Comparison of ENCODE assay signal across 22 mouse cellular contexts in the genomic region with DNA sequence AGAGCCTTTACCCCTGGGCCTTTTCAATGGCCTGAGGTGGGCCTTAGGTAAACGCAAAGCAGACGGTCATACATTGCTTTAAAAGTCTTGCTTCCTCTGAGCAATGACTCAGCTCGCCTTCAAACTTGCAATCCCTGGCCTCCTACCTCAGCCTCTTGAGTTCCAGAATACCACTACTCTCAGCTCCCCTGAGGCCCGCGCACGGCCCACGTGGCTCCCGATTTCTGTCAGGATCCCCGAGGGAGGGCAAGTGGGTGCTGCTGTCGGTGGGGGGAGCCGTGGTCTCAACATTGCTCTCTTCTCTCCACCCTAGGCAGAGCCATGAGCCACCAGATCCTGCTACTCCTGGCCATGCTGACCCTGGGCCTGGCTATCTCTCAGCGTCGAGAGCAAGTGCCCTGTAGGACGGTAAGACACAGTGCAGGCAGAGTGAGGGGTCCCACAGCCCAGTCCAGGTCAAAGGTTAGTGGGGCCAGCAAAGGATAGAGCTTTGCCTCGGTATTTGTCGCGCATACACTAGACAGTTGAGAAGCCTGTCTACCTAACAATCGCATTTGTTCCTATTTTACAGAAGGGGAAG. TPM values are rescaled to one million over a fixed set of nuclear protein-coding genes. Genes with fewer than 3 reads are reported as not detected.
A peak's percentile ranks its signal among the peaks of the same experiment; 100 is the strongest.
DNase-seq lines count a peak whose midpoint lies in the region; ATAC-seq and TF ChIP-seq lines count a peak whose summit lies in the region.
"Had no signal": no experiment of that assay in that cellular context is flagged by ENCODE, and none has a peak within 500 bp of the region (broad histone marks: within the 10 kb centered on the region; RNA-seq: fewer than 3 reads in every experiment).

No protein-coding gene starts in this region.

- TF ChIP-seq CTCF in kidney, postnatal 0 days (IDR thresholded peaks at IDR 0.05; ENCODE audit: low read depth) = no peak

- H3K36me3 ChIP-seq in forebrain, embryonic 10.5 days (replicated peaks) = no peaks in the 10 kb centered on the region
- H3K36me3 ChIP-seq in forebrain, embryonic 12.5 days (replicated peaks) = no peaks in the 10 kb centered on the region
- H3K36me3 ChIP-seq in kidney, postnatal 0 days (ENCODE audit: insufficient read depth, low read length) = no peaks in the 10 kb centered on the region
- H3K36me3 ChIP-seq: embryonic facial prominence, embryonic 12.5 days; neural tube, embryonic 15.5 days had no signal

- 0 out of 2 replicates have a peak overlapping the region, but pooled peaks have one; percentile 25 for H3K27ac ChIP-seq in forebrain, embryonic 10.5 days
- no peak overlapping the region for H3K27ac ChIP-seq in forebrain, embryonic 12.5 days
- no peak overlapping the region for H3K27ac ChIP-seq in kidney, postnatal 0 days
- H3K27ac ChIP-seq: embryonic facial prominence, embryonic 12.5 days; hindbrain, embryonic 14.5 days; limb, embryonic 15.5 days; neural tube, embryonic 15.5 days had no signal

- no peak overlapping the region for H3K4me3 ChIP-seq in forebrain, embryonic 10.5 days
- no peak overlapping the region for H3K4me3 ChIP-seq in forebrain, embryonic 12.5 days (replicated peaks)
- H3K4me3 ChIP-seq in kidney, postnatal 0 days (replicated peaks; ENCODE audit: low read depth, low read length) = no peak overlapping the region
- H3K4me3 ChIP-seq: embryonic facial prominence, embryonic 12.5 days; limb, embryonic 15.5 days; myocyte; neural tube, embryonic 15.5 days had no signal

- no peak overlapping the region for H3K4me2 ChIP-seq in forebrain, embryonic 12.5 days
- peak overlapping the region; percentile 12; the same call in 1 of the 2 replicates for H3K4me2 ChIP-seq in kidney, postnatal 0 days (ENCODE audit: low read length)
- H3K4me2 ChIP-seq: embryonic facial prominence, embryonic 12.5 days; heart, embryonic 11.5 days; hindbrain, embryonic 14.5 days; limb, embryonic 15.5 days; neural tube, embryonic 15.5 days had no signal

- peaks cover 34% of the 10 kb centered on the region for H3K27me3 ChIP-seq in forebrain, embryonic 10.5 days (ENCODE audit: poor library complexity, severe bottlenecking)
- peaks cover 32% of the 10 kb centered on the region for H3K27me3 ChIP-seq in forebrain, embryonic 12.5 days
- H3K27me3 ChIP-seq in kidney, postnatal 0 days (ENCODE audit: insufficient read depth, low read length) = no peaks in the 10 kb centered on the region

- 75% methylated on average over 18 of the region's 18 CpGs for WGBS in forebrain, embryonic 10.5 days
- WGBS in forebrain, embryonic 12.5 days = 80% methylated on average over 18 of the region's 18 CpGs
- WGBS in kidney, postnatal 0 days = 63% methylated on average over 18 of the region's 18 CpGs

- H3K9me3 ChIP-seq in forebrain, embryonic 10.5 days = no peaks in the 10 kb centered on the region
- H3K9me3 ChIP-seq in forebrain, embryonic 12.5 days = no peaks in the 10 kb centered on the region
- no peaks in the 10 kb centered on the region for H3K9me3 ChIP-seq in kidney, postnatal 0 days (replicated peaks; ENCODE audit: low read length)
- H3K9me3 ChIP-seq: embryonic facial prominence, embryonic 12.5 days; limb, embryonic 15.5 days; neural tube, embryonic 15.5 days had no signal

- no peak for DNase-seq in forebrain, embryonic 10.5 days (ENCODE audit: extremely low spot score, low spot score)
- no peak for DNase-seq in kidney, postnatal 0 days (ENCODE audit: low spot score)
- no peak for DNase-seq in kidney, postnatal 36 days
- peak; percentile 33 for DNase-seq in 3T3-L1 (ENCODE audit: low read depth, low spot score)
- DNase-seq in urinary bladder, postnatal 10 days (ENCODE audit: low spot score) = no peak
- DNase-seq in testis, postnatal 14 days (ENCODE audit: low spot score) = no peak
- DNase-seq: cerebellum, adult 18-20 months; cerebellum, postnatal 36 days; midbrain, embryonic 14.5 days; thymus, postnatal 36 days had no signal

- ATAC-seq in forebrain, embryonic 12.5 days (ENCODE audit: low FRiP score) = no peak
- ATAC-seq in kidney, postnatal 0 days (replicated peaks; ENCODE audit: low FRiP score, low read depth) = no peak
- ATAC-seq in granulocyte monocyte progenitor cell, adult 5-6 weeks (replicated peaks; ENCODE audit: poor library complexity, severe bottlenecking) = peak; percentile 26
- ATAC-seq: intestine, embryonic 16.5 days; lung, postnatal 0 days had no signal

- H3K4me1 ChIP-seq in forebrain, embryonic 10.5 days = peaks cover 41% of the 10 kb centered on the region
- H3K4me1 ChIP-seq in forebrain, embryonic 12.5 days = peaks cover 12% of the 10 kb centered on the region
- H3K4me1 ChIP-seq in kidney, postnatal 0 days (replicated peaks; ENCODE audit: insufficient read depth, low read length) = peaks cover 28% of the 10 kb centered on the region

- no peak overlapping the region for H3K9ac ChIP-seq in forebrain, embryonic 12.5 days
- H3K9ac ChIP-seq in kidney, postnatal 0 days (ENCODE audit: low read depth, low read length) = no peak overlapping the region
- H3K9ac ChIP-seq: embryonic facial prominence, embryonic 12.5 days; hindbrain, embryonic 14.5 days; limb, embryonic 15.5 days; neural tube, embryonic 15.5 days had no signal

RNA-seq across cellular contexts. Expression of a gene that starts 4.9 kb away (rescaled TPM):
- polyA plus RNA-seq in forebrain, embryonic 10.5 days (2016; fragmentation: Nextera tagmentation; extraction: Ambion mirVana) = 4.7 and 4.8 TPM in 2 replicates
- polyA plus RNA-seq in forebrain, embryonic 12.5 days (2016; fragmentation: Nextera tagmentation; extraction: Ambion mirVana) = 3.2 and 3.4 TPM in 2 replicates
- polyA plus RNA-seq in kidney, postnatal 0 days (2015; fragmentation: Nextera tagmentation; extraction: Ambion mirVana) = 13.8 and 15.1 TPM in 2 replicates
- not detected in 2 replicates for total RNA-seq in granulocyte monocyte progenitor cell, adult 5-6 weeks (2014; fragmentation: Nextera tagmentation)
- not detected in 2 replicates for total RNA-seq in granulocyte monocyte progenitor cell, adult 5-6 weeks (2017)

RNA-seq across cellular contexts. Expression of a gene that starts 53.8 kb away (rescaled TPM):
- polyA plus RNA-seq in forebrain, embryonic 10.5 days (2016; fragmentation: Nextera tagmentation; extraction: Ambion mirVana) = not detected in 2 replicates
- polyA plus RNA-seq in forebrain, embryonic 12.5 days (2016; fragmentation: Nextera tagmentation; extraction: Ambion mirVana) = not detected in 2 replicates
- not detected in 2 replicates for polyA plus RNA-seq in kidney, postnatal 0 days (2015; fragmentation: Nextera tagmentation; extraction: Ambion mirVana)
- total RNA-seq in granulocyte monocyte progenitor cell, adult 5-6 weeks (2014; fragmentation: Nextera tagmentation) = not detected in 2 replicates
- total RNA-seq in granulocyte monocyte progenitor cell, adult 5-6 weeks (2017) = not detected in 2 replicates
- total RNA-seq: adrenal gland, postnatal 14 days; layer of hippocampus, postnatal 10 days had no signal
- polyA plus RNA-seq: limb, embryonic 15.5 days; lung, postnatal 0 days; midbrain, embryonic 14.5 days; myocyte had no signal
